Mouse (Mus musculus) intestine, postnatal 0 days (tissue): ENCODE results near the gene Lamp5. TPM values are rescaled to one million over a fixed set of nuclear protein-coding genes. Genes with fewer than 3 reads are reported as not detected.

Experiments
- ATAC-seq: fragments of 200-750 bp; cut with Nextera tagmentation; 2 replicates; pipeline ENCODE4 v1.8.0; 2017; ENCODE audit warnings: mild to moderate bottlenecking, moderate TSS enrichment, moderate library complexity
- H3K27ac ChIP-seq: fragments of 300-500 bp; sonication (generic); 2 replicates; pipeline ENCODE4 v1.5.1; 2014; ENCODE audit warnings: mild to moderate bottlenecking, low read depth, low read length, moderate library complexity
- H3K27me3 ChIP-seq: fragments of 300-500 bp; sonication (generic); replicated peaks from 2 replicates; pipeline ENCODE4 v1.6.1; 2014; ENCODE audit warnings: low read length, mixed read lengths; ENCODE audit not compliant: control insufficient read depth, insufficient read depth
- H3K36me3 ChIP-seq: fragments of 300-500 bp; sonication (generic); 2 replicates; pipeline ENCODE4 v1.6.1; 2014; ENCODE audit warnings: mild to moderate bottlenecking, moderate library complexity; ENCODE audit not compliant: control insufficient read depth, insufficient read depth
- H3K4me1 ChIP-seq: fragments of 300-500 bp; sonication (generic); replicated peaks from 2 replicates; pipeline ENCODE4 v1.6.1; 2014; ENCODE audit warnings: antibody characterized with exemption, low read length, mixed read lengths; ENCODE audit not compliant: control insufficient read depth, insufficient read depth
- H3K4me2 ChIP-seq: fragments of 300-500 bp; sonication (generic); replicated peaks from 2 replicates; pipeline ENCODE4 v1.6.1; 2014; ENCODE audit warnings: low read depth, mild to moderate bottlenecking, moderate library complexity
- H3K4me3 ChIP-seq: fragments of 300-500 bp; sonication (generic); 2 replicates; pipeline ENCODE4 v1.5.1; 2014; ENCODE audit warnings: low read depth, low read length
- H3K9ac ChIP-seq: fragments of 300-500 bp; sonication (generic); 2 replicates; pipeline ENCODE4 v1.6.1; 2014; ENCODE audit warnings: mild to moderate bottlenecking, low read depth, low read length
- H3K9me3 ChIP-seq: fragments of 300-500 bp; sonication (generic); 2 replicates; pipeline ENCODE4 v1.6.1; 2016; ENCODE audit warnings: mixed run types; ENCODE audit not compliant: control insufficient read depth
- CTCF ChIP-seq: sonication (generic); IDR thresholded peaks from 2 replicates; pipeline ENCODE4 v1.5.1; 2016; ENCODE audit warnings: low read depth, mild to moderate bottlenecking, control low read depth, antibody characterized with exemption, moderate library complexity
- WGBS: fragments of 180-500 bp; shearing (Covaris S2); extraction: QIAGEN DNeasy Blood & Tissue Kit; methylation state at CpG from one replicate; pipeline ENCODE4 v1.1.7; 2014; 5-methylcytosine and 5-hydroxymethylcytosine counted together
- polyA plus RNA-seq: library from polyadenylated mRNA; unstranded; fragments of >200 nt; fragmentation: Nextera tagmentation; extraction: Ambion mirVana; gene quantifications from 2 replicates; pipeline ENCODE4 v1.2.1, GENCODE M21; 2015

The Lamp5 gene
- polyA plus RNA-seq, 1 experiment from 2014 or later, result not detected

DNA sequence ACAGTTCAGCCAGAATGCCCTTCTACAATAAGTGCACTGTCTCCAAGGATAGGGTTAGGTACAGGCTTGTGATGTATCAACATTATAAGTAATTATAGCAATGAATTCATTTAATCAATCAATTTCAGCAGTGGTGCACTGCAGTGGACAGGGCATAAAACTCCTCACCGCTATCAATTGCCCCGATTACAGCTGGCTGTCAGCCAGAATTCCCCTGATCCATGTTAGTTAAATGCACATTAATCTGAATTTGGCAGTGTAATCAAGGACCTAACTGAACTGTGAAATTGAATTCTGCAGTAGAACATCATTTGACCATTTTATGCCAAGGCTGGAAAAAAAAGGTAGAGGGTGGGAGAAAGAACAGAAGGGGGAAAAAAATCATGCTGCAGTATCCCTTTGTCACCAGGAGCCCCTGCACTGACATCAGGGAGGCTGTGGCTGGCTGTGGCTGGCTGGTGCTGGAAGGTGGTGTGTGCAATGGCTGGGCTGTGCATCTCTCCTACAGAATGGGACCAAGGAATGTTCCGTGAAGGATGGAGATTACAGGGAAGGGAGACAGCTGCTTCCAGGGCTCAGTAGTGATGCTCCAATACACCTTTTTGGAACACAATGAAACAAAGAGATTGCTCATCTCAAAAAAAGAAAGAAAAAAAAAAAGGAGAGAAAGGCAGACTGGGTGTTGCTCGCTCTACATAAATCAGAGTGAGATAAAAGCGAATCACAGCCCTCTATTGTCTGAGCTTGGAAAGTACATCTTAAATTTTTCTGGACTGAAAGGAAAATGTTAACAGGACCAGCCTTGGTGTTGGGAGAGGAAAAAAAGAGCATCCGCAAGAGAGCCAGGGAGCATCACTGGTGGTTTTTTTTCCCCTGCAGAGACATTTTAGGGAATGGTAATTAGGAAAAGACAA, 56.3 kb downstream of the Lamp5 start:
- no peak overlapping the region for H3K4me3 ChIP-seq
- no peaks in the 10 kb centered on the region for H3K9me3 ChIP-seq
- no peak for ATAC-seq
- H3K27me3 ChIP-seq, result no peaks in the 10 kb centered on the region
- H3K4me1 ChIP-seq, result no peaks in the 10 kb centered on the region
- no peak overlapping the region for H3K27ac ChIP-seq
- no peak overlapping the region for H3K9ac ChIP-seq
- TF ChIP-seq CTCF, result no peak
- 41% methylated on average over 6 of the region's 6 CpGs for WGBS
- H3K4me2 ChIP-seq, result no peak overlapping the region
- H3K36me3 ChIP-seq, result no peaks in the 10 kb centered on the region

- TF ChIP-seq CTCF, result no peak
- H3K4me2 ChIP-seq, result no peak overlapping the region
- H3K4me1 ChIP-seq, result no peaks in the 10 kb centered on the region
- no peaks in the 10 kb centered on the region for H3K36me3 ChIP-seq
- H3K4me3 ChIP-seq, result no peak overlapping the region
- H3K9me3 ChIP-seq, result no peaks in the 10 kb centered on the region
- WGBS, result 18% methylated on average over 2 of the region's 2 CpGs
- no peak overlapping the region for H3K27ac ChIP-seq
- no peaks in the 10 kb centered on the region for H3K27me3 ChIP-seq
- no peak for ATAC-seq
- H3K9ac ChIP-seq, result no peak overlapping the region
These were observed 57.0 kb downstream of the Lamp5 start for GRCm38 (mm10) chr2:136109038-136109363.

- Histone ChIP-seq H3K4me3 (no peak overlapping the region), H3K9ac (no peak overlapping the region), H3K27me3 (no peaks in the 10 kb centered on the region), H3K9me3 (no peaks in the 10 kb centered on the region), H3K4me2 (no peak overlapping the region), H3K4me1 (no peaks in the 10 kb centered on the region), H3K36me3 (no peaks in the 10 kb centered on the region), H3K27ac (no peak overlapping the region)
- TF ChIP-seq CTCF, result no peak
- no peak for ATAC-seq
- WGBS, result 82% methylated on average over 6 of the region's 6 CpGs
These were observed 61.3 kb downstream of the Lamp5 start for GRCm38 (mm10) chr2:136113374-136113773.

DNA sequence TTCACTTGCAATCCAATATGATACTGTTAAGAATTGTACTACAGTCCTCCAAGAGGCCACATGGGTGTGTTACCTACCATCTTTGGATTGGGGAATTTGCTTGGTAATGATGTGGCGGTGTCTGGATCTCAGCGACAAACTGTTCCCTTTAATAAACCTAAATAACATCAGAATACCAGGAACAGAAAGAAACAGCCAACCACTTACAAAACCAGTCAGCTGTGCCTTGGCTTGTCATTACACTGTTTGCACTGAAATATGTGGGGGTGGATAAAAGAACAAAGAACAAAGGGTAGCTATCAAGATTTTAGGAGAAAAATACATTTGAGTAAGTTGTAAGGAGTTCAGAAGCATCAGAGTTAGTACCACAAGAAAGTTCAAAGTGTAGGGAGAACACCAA, 66.0 kb downstream of the Lamp5 start:
- H3K36me3 ChIP-seq, result no peaks in the 10 kb centered on the region
- no peak overlapping the region for H3K9ac ChIP-seq
- no peak for ATAC-seq
- no peak overlapping the region for H3K4me2 ChIP-seq
- no peak overlapping the region for H3K4me3 ChIP-seq
- no peak for TF ChIP-seq CTCF
- no peaks in the 10 kb centered on the region for H3K27me3 ChIP-seq
- H3K27ac ChIP-seq, result no peak overlapping the region
- H3K9me3 ChIP-seq, result no peaks in the 10 kb centered on the region
- H3K4me1 ChIP-seq, result no peaks in the 10 kb centered on the region
- WGBS, result 90% methylated on average over 2 of the region's 2 CpGs
